Mouse (Mus musculus): ENCODE results near the gene Amdhd2. TPM values are rescaled to one million over a fixed set of nuclear protein-coding genes. Genes with fewer than 3 reads are reported as not detected.

Gene Amdhd2
- polyA plus RNA-seq, 1 experiment = 109 TPM

GRCm38 (mm10) chr17:24207768-24208640 lies 44.4 kb upstream of the Amdhd2 start:
- Histone ChIP-seq H3K36me3 (replicated peaks; ENCODE audit: low read length) (no peaks in the 10 kb centered on the region), H3K4me1 (peaks cover 86% of the 10 kb centered on the region), H3K27me3 (replicated peaks) (peaks cover 70% of the 10 kb centered on the region), H3K9me3 (no peaks in the 10 kb centered on the region), H3K4me3 (replicated peaks) (peak overlapping the region; percentile 89)
- TF ChIP-seq FLI1 (IDR thresholded peaks at IDR 0.05; ENCODE audit: low read length) (no peak), GATA1 (IDR thresholded peaks at IDR 0.05; ENCODE audit: borderline replicate concordance, low read length) (no peak)

GRCm38 (mm10) chr17:24206451-24207351 lies 43.1 kb upstream of the Amdhd2 start:
- Histone ChIP-seq H3K4me3 (replicated peaks) (peak overlapping the region; percentile 96), H3K4me1 (peaks cover 91% of the 10 kb centered on the region)
- no peak for TF ChIP-seq FLI1 (IDR thresholded peaks at IDR 0.05; ENCODE audit: low read length)
- no peak for TF ChIP-seq GATA1 (IDR thresholded peaks at IDR 0.05; ENCODE audit: borderline replicate concordance, low read length)

GRCm38 (mm10) chr17:24205908-24206361 lies 42.4 kb upstream of the Amdhd2 start:
- peak overlapping the region; percentile 96 for H3K4me3 ChIP-seq (replicated peaks)
- H3K4me1 ChIP-seq = peaks cover 91% of the 10 kb centered on the region
- H3K9me3 ChIP-seq = no peaks in the 10 kb centered on the region
- H3K27me3 ChIP-seq (replicated peaks) = peaks cover 51% of the 10 kb centered on the region
- H3K36me3 ChIP-seq (replicated peaks; ENCODE audit: low read length) = peaks cover 13% of the 10 kb centered on the region
- no peak for TF ChIP-seq FLI1 (IDR thresholded peaks at IDR 0.05; ENCODE audit: low read length)

More at GRCm38 (mm10) chr17:24206451-24207351, 43.1 kb upstream of the Amdhd2 start:
- H3K36me3 ChIP-seq (replicated peaks; ENCODE audit: low read length) = peaks cover 6% of the 10 kb centered on the region
- H3K27me3 ChIP-seq (replicated peaks) = peaks cover 59% of the 10 kb centered on the region
- H3K9me3 ChIP-seq = no peaks in the 10 kb centered on the region

- Histone ChIP-seq H3K27me3 (replicated peaks) (peaks cover 46% of the 10 kb centered on the region), H3K4me3 (replicated peaks) (peak within 1 kb of the TSS; percentile 96), H3K36me3 (replicated peaks; ENCODE audit: low read length) (peaks cover 15% of the 10 kb centered on the region), H3K9me3 (no peaks in the 10 kb centered on the region), H3K4me1 (peaks cover 91% of the 10 kb centered on the region)
- TF ChIP-seq FLI1 (IDR thresholded peaks at IDR 0.05; ENCODE audit: low read length) = no peak
- no peak for TF ChIP-seq GATA1 (IDR thresholded peaks at IDR 0.05; ENCODE audit: borderline replicate concordance, low read length)
These were observed 41.8 kb upstream of the Amdhd2 start, which contains the start of gene Tbc1d24 for GRCm38 (mm10) chr17:24205284-24205888. TSS of gene Tbc1d24 (minus strand) at chr17:24205562.

GRCm38 (mm10) chr17:24204846-24205245 lies 41.3 kb upstream of the Amdhd2 start:
- no peak for TF ChIP-seq GATA1 (IDR thresholded peaks at IDR 0.05; ENCODE audit: borderline replicate concordance, low read length)
- TF ChIP-seq FLI1 (IDR thresholded peaks at IDR 0.05; ENCODE audit: low read length) = no peak
- Histone ChIP-seq H3K27me3 (replicated peaks) (peaks cover 40% of the 10 kb centered on the region), H3K9me3 (no peaks in the 10 kb centered on the region), H3K36me3 (replicated peaks; ENCODE audit: low read length) (peaks cover 18% of the 10 kb centered on the region), H3K4me3 (replicated peaks) (peak overlapping the region; percentile 96), H3K4me1 (peaks cover 95% of the 10 kb centered on the region)

- Histone ChIP-seq H3K36me3 (replicated peaks; ENCODE audit: low read length) (peaks cover 18% of the 10 kb centered on the region), H3K9me3 (no peaks in the 10 kb centered on the region), H3K4me1 (peaks cover 98% of the 10 kb centered on the region), H3K4me3 (replicated peaks) (peak overlapping the region; percentile 96), H3K27me3 (replicated peaks) (peaks cover 31% of the 10 kb centered on the region)
- TF ChIP-seq GATA1 (IDR thresholded peaks at IDR 0.05; ENCODE audit: borderline replicate concordance, low read length) (no peak), FLI1 (IDR thresholded peaks at IDR 0.05; ENCODE audit: low read length) (no peak)
These were observed 40.3 kb upstream of the Amdhd2 start for GRCm38 (mm10) chr17:24203611-24204534.

- no peak for TF ChIP-seq GATA1 (IDR thresholded peaks at IDR 0.05; ENCODE audit: borderline replicate concordance, low read length)
- no peak for TF ChIP-seq FLI1 (IDR thresholded peaks at IDR 0.05; ENCODE audit: low read length)
- Histone ChIP-seq H3K36me3 (replicated peaks; ENCODE audit: low read length) (peaks cover 24% of the 10 kb centered on the region), H3K9me3 (no peaks in the 10 kb centered on the region), H3K4me1 (peaks cover 98% of the 10 kb centered on the region), H3K27me3 (replicated peaks) (peaks cover 23% of the 10 kb centered on the region), H3K4me3 (replicated peaks) (peak overlapping the region; percentile 77)
These were observed 39.5 kb upstream of the Amdhd2 start for GRCm38 (mm10) chr17:24203068-24203467.

GRCm38 (mm10) chr17:24201092-24201491 lies 37.5 kb upstream of the Amdhd2 start:
- Histone ChIP-seq H3K36me3 (replicated peaks; ENCODE audit: low read length) (peaks cover 35% of the 10 kb centered on the region), H3K4me1 (peaks cover 98% of the 10 kb centered on the region), H3K9me3 (no peaks in the 10 kb centered on the region), H3K4me3 (replicated peaks) (no peak overlapping the region), H3K27me3 (replicated peaks) (peaks cover 3% of the 10 kb centered on the region)
- TF ChIP-seq GATA1 (IDR thresholded peaks at IDR 0.05; ENCODE audit: borderline replicate concordance, low read length) = no peak
- no peak for TF ChIP-seq FLI1 (IDR thresholded peaks at IDR 0.05; ENCODE audit: low read length)
